Comparison of ENCODE assay signal across 17 mouse cellular contexts in genomic region chr14:47205270-47205972, GRCm38 (mm10).
"Had no signal": no experiment of that assay in that cellular context is flagged by ENCODE, and none has a peak within 500 bp of the region (broad histone marks: within the 10 kb centered on the region; RNA-seq: fewer than 3 reads in every experiment).

No protein-coding gene starts in this region.

- H3K27me3 ChIP-seq: limb, embryonic 13.5 days; liver, embryonic 15.5 days; midbrain, embryonic 13.5 days had no signal

- H3K4me2 ChIP-seq: limb, embryonic 13.5 days; liver, embryonic 15.5 days; midbrain, embryonic 13.5 days had no signal

- H3K9ac ChIP-seq: limb, embryonic 13.5 days; liver, embryonic 15.5 days; midbrain, embryonic 13.5 days had no signal

- H3K27ac ChIP-seq: limb, embryonic 10.5 days; limb, embryonic 13.5 days; liver, embryonic 15.5 days; macrophage; midbrain, embryonic 10.5 days; midbrain, embryonic 13.5 days had no signal

- H3K36me3 ChIP-seq: limb, embryonic 10.5 days; limb, embryonic 13.5 days; liver, embryonic 15.5 days; midbrain, embryonic 10.5 days; midbrain, embryonic 13.5 days had no signal

- H3K9me3 ChIP-seq: limb, embryonic 10.5 days; limb, embryonic 13.5 days; liver, embryonic 15.5 days; megakaryocyte, embryonic 14.5 days; midbrain, embryonic 10.5 days; midbrain, embryonic 13.5 days had no signal

- ATAC-seq: midbrain, embryonic 13.5 days; midbrain, embryonic 16.5 days had no signal

- H3K4me3 ChIP-seq: limb, embryonic 10.5 days; limb, embryonic 13.5 days; liver, embryonic 15.5 days; megakaryocyte, embryonic 14.5 days; midbrain, embryonic 10.5 days; midbrain, embryonic 13.5 days; myocyte had no signal

- H3K4me1 ChIP-seq: limb, embryonic 10.5 days; limb, embryonic 13.5 days; megakaryocyte, embryonic 14.5 days; midbrain, embryonic 10.5 days; midbrain, embryonic 13.5 days had no signal

- DNase-seq: kidney, adult 18-20 months; kidney, adult 9 months; kidney, postnatal 14 days; kidney, postnatal 4 days; liver; lung, adult 2 months; thymus, adult 18-20 months; thymus, postnatal 36 days had no signal
